Mouse (Mus musculus): ENCODE measurements around the gene Prdm16. TPM values are rescaled to one million over a fixed set of nuclear protein-coding genes. Genes with fewer than 3 reads are reported as not detected.

Prdm16 gene
- total RNA-seq, 1 experiment from 2014 or later: 13.3 TPM

DNA sequence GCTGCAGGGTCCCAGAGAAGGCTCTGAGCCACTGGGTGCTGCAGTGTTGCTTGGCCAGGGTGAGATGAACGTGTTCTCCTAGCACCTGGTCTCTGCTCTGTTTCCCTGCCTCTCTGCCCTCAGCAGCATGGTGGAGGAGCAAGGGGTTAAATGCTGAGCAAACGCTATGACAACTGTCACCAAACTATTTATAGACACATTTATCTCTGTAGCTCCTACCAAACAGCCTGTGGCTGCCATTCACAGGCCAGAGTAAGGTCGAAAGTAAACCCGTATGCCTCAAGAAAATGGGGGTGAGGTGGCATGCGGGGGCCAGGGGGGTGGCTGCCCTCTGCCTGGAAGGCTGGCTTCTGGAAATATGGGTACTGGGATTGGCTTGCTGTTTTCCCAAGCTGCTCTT lies 94.1 kb downstream of the Prdm16 start:
- ATAC-seq (replicated peaks in 1 of 2; ENCODE audit: insufficient read depth in 1 of 2, low FRiP score in 2 of 2, low TSS enrichment in 1 of 2, low read depth in 1 of 2, poor library complexity in 2 of 2, severe bottlenecking in 2 of 2): peak in 1 of 2 experiments; percentile 25; a peak in 2 of 4 replicates

DNA sequence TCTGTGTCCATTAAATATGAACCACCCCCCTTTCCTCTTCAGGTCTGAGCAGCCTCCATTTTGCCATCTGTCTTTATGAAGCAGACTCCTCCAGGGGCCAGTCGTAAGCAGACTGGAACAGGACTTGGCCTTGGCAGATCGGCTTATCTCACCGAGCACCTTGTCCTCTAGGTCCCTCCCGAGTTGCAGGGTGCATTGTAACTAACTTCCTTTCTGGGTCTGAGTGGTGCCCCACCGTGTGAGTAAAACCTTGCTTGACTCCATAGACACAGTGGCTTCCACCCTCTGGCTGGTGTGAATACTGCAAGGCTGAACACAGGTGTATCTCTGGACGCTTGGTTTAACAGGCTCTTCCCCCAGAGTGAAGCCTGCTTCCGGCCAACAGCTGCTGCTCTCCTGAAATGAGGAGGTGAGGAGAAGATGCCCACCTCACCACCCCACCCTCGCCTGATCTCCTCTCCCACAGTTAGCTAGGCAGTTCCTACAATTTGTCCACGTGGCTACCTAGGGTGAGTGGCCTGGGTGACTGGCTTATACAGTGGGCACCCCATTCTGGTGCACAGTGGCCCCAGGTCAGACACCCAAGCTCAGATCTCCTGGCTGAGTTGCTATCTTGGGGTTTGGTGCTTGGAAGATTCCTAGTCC lies 94.9 kb downstream of the Prdm16 start:
- ATAC-seq (replicated peaks in 1 of 2; ENCODE audit: insufficient read depth in 1 of 2, low FRiP score in 2 of 2, low TSS enrichment in 1 of 2, low read depth in 1 of 2, poor library complexity in 2 of 2, severe bottlenecking in 2 of 2): peak; percentile 88

DNA sequence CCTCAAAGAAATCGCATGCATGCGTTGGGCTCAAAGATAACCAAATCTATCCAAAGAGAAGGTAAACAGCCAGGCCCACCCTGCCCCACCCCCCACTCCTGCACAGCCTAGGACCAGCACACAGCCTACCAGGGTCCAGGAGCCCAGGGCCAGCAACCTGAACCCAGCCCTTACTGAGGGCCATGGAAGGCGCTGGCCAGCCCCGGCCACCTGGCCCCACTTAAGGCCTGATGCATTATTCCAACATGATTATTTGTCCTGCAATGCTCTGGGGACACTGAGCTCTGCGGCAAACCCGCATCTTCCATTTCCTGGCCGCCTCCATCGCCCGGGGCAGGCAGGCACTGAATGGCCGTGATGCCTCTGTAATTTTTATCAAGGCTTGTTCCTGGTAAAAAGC lies 96.0 kb downstream of the Prdm16 start:
- no peak for ATAC-seq (replicated peaks in 1 of 2; ENCODE audit: insufficient read depth in 1 of 2, low FRiP score in 2 of 2, low TSS enrichment in 1 of 2, low read depth in 1 of 2, poor library complexity in 2 of 2, severe bottlenecking in 2 of 2)

DNA sequence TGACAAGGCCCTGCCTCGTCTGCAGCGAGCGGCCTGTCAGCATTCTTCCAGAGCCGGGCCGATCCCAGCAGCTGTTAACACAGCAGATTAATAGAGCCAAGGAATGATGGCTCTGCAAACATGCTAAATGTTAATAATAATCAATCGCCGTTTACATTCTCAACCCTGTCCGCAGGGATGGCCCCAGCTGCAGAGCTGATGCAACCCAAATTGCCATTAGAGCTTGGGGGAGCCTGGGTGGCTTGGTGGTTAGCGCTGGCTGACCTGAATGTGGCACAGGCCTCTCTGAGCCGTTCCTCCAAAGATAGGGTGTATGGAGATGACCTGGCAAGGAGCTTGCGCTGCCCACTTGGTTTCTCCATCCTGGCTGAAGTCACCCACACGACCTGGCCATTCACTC lies 97.0 kb downstream of the Prdm16 start:
- ATAC-seq (replicated peaks in 1 of 2; ENCODE audit: insufficient read depth in 1 of 2, low FRiP score in 2 of 2, low TSS enrichment in 1 of 2, low read depth in 1 of 2, poor library complexity in 2 of 2, severe bottlenecking in 2 of 2): no peak

DNA sequence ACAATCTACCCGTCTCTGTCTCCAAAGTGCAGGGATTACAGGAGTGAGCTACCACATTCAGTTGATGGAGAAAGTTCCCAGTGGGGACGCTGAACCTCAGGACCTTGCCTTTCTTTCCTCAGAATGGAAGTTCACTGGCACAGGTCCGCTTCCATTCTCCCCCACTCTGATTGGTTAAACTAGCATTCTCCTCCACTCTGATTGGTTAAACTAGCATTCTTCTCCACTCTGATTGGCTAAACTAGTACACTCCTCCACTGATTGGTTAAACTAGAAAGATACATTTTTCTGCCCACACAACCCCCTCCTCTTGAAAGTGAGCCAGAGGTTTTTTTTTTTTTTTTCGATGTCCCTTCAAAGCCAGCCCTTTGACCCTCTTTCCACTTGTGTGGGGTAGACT lies 97.9 kb downstream of the Prdm16 start:
- no peak for ATAC-seq (replicated peaks in 1 of 2; ENCODE audit: insufficient read depth in 1 of 2, low FRiP score in 2 of 2, low TSS enrichment in 1 of 2, low read depth in 1 of 2, poor library complexity in 2 of 2, severe bottlenecking in 2 of 2)

DNA sequence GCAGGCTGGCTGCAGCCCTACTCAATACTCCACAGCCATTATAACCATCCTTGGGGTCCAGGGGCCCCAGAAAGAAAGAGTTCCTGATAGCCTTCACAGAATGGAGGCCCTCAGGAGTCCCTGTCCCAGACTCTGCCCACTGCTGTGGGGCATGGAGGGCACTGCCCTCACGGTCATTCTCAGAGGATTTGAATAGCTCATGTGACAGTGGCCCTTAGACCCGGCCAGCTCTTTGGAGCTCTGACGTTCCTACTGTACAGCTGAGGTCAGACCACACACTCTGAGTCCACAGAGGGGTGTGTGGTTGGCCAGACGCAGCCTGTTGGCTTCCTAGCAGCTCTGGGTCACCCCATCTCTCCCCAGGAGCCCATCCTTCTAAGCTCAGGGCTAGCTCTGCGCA lies 100.6 kb downstream of the Prdm16 start:
- ATAC-seq (replicated peaks in 1 of 2; ENCODE audit: insufficient read depth in 1 of 2, low FRiP score in 2 of 2, low TSS enrichment in 1 of 2, low read depth in 1 of 2, poor library complexity in 2 of 2, severe bottlenecking in 2 of 2): no peak

DNA sequence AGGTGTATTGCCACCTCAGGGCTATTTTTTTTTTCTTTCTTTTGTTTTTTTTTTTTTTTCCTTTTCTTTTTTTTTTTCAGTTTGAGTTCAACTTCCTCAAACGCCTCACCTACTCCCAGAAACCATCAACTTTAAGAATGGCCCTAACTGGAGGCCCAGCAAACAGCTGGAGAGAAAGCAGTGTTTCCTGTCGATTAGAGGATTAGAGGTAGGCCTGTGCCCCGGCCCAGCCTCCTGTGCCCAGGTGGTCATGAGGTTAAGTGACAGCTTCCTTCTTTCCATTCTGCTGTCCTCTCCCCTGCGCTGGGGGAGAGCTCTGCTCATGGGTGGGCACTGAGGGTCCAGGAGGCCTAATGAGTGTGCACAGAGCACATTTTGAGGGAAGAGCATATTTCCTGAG lies 105.3 kb downstream of the Prdm16 start:
- ATAC-seq (replicated peaks in 1 of 2; ENCODE audit: insufficient read depth in 1 of 2, low FRiP score in 2 of 2, low TSS enrichment in 1 of 2, low read depth in 1 of 2, poor library complexity in 2 of 2, severe bottlenecking in 2 of 2): peak; percentile 77 to 81

DNA sequence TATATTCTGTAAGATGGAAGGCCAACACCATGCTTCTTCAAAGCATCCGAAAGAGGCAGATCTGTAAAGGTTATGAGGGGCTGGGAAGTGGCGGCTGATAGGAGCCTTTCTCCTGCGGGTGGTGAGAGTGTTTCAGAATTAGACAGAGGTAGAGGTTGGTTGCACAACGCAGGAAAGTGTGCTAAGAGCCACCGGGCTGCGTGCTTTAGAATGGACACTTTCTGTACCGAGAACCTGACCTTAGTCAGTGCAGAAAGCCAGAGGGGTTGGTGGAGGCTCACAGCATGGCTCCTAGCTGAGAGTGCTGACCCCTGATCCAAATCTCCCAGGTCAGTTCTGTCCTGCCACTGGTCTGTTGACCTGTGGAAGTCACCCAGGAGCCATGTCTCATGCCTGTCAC lies 106.3 kb downstream of the Prdm16 start:
- no peak; a peak in 1 of 4 replicates for ATAC-seq (replicated peaks in 1 of 2; ENCODE audit: insufficient read depth in 1 of 2, low FRiP score in 2 of 2, low TSS enrichment in 1 of 2, low read depth in 1 of 2, poor library complexity in 2 of 2, severe bottlenecking in 2 of 2)

DNA sequence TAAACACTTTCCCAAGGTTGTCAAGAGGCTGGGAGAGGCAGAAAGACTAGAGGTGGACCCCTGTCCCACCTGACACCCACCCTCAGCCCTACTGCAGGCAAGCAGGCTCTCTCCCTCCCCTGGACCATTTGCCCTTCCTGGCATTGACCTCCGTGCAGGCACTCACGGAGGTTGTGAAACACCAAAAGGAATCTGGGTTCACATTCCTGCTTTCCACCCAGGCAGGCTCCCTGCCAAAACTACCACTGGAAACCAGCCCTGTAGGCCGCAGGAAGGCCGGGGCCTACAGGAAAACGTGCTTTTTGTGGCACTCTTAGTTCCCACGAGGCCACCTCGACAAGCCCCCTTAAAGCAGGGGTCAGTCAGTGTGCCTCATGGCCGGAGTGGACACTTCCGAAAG lies 109.2 kb downstream of the Prdm16 start:
- ATAC-seq (replicated peaks in 1 of 2; ENCODE audit: insufficient read depth in 1 of 2, low FRiP score in 2 of 2, low TSS enrichment in 1 of 2, low read depth in 1 of 2, poor library complexity in 2 of 2, severe bottlenecking in 2 of 2): no peak

DNA sequence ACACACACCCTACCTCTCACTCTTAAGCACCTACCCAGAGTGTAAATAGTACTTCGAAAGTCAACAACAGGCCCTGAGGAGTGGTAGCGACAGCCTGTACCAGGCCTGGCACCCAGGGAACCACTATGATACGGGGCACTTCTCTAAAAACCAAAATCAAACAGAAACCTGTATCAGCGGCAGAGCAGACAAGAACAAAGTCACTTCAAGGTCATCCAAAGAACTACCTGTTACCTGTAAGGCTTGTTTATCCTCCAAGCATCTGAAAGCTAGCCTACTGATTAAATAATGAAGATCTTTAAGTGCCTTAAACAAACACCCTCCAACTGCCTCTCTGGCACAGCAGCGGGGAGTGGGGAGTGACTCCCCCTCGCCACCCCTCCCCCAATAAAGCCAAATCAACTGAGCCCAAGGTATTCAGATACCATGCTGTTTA lies 110.3 kb downstream of the Prdm16 start:
- no peak for ATAC-seq (replicated peaks in 1 of 2; ENCODE audit: insufficient read depth in 1 of 2, low FRiP score in 2 of 2, low TSS enrichment in 1 of 2, low read depth in 1 of 2, poor library complexity in 2 of 2, severe bottlenecking in 2 of 2)

DNA sequence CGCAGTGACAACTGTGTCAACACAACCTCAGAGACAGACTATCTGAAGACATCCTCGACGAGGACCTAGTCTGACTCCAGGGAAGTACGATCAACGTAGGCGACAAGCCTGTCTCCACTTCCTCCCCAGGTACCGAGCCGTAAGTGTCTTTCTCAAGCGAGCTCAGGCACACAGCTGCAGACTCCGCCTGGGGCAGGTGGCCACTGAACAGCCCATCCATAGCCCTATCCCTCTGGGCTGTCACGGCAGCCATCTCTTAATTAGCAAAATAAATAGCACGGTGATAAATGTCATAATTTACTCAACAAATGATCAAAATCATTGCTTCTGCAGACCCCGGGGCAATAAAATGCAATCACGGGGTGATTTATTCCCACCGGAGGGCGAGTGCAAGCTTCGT lies 112.8 kb downstream of the Prdm16 start:
- ATAC-seq (replicated peaks in 1 of 2; ENCODE audit: insufficient read depth in 1 of 2, low FRiP score in 2 of 2, low TSS enrichment in 1 of 2, low read depth in 1 of 2, poor library complexity in 2 of 2, severe bottlenecking in 2 of 2): no peak

DNA sequence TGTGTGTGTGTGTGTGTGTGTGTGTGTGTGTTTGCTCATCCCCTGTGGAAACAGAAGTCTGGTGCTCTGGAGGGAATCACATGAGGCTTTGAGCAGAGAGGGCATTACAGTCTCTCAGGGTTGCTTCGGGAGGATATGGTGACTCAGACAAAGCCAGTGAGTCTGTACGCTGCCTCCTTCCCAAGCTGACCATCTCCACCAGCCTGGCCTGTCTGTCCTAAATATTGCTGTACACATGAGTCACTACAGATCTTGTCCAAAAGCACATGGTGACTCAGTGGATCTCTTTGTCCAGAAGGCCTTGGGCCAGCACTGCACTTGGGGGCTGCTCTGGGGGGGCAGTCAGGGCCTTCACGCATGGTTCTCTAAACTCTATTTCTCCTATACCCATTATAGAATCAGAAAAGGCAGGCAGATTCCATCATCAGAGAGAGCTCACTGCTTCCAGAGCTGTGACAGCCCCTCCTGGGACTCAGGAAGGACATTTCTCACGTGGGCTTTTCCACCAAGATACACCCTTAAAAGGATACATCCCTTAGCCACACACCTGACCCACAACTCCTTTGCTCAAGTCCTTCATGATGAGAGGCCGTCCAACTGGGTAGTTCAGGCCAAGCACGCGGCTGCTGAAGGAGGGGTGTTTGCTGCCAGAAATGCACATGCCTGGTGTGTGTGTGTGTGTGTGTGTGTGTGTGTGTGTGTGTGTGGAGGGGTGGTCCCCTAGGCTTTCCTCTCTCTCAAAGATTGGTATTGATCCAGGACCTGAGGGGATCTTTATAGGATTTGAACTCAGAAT lies 114.6 kb downstream of the Prdm16 start:
- ATAC-seq (replicated peaks in 1 of 2; ENCODE audit: insufficient read depth in 1 of 2, low FRiP score in 2 of 2, low TSS enrichment in 1 of 2, low read depth in 1 of 2, poor library complexity in 2 of 2, severe bottlenecking in 2 of 2): no peak

DNA sequence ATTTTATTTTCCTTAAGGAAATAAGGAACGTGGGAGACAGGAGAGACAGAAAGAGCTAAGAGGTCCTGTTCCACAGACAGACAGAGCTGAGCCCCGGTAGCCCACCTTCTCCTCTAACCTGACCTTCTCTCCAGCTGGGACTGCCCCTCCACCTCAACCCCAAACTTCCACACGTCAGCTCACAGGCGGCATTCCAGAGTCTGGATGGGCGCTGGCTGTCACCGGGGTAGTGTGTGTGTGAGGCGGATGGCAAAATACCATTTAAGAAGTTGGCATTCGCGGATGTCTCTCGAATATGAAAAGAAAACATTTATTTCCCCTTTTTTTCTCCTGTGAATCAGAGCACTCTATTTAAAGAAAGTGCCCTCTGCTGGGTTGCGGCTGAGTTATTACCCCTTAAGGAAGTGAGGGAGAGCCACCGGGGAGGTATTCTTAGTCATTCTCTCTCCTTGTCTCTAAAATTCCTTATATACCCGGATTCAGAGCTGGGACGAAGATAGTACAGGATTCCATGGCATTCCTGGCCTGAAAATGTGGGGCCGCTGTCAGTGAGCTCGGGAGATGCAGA lies 117.1 kb downstream of the Prdm16 start:
- peak; percentile 41 to 71; a peak in 3 of 4 replicates for ATAC-seq (replicated peaks in 1 of 2; ENCODE audit: insufficient read depth in 1 of 2, low FRiP score in 2 of 2, low TSS enrichment in 1 of 2, low read depth in 1 of 2, poor library complexity in 2 of 2, severe bottlenecking in 2 of 2)

DNA sequence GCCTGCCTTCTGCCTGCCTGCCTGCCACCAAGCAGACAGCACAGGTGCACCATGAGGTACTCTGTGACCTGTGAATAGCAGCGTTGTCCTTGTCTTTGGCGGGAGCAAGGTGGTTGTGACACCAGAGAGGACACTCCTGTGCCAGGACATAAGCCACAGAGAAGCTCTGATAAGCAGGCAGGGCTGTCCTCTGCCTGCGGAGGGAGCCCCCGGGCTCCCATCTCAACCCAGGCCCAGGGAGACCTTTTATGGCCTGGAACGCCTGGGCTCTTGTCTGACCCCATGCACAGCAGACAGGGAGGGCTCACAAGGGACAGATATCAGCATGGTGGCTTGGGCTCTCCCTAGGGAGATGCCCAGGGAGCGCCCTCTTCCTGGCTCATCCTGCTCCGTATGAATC lies 118.7 kb downstream of the Prdm16 start:
- ATAC-seq (replicated peaks in 1 of 2; ENCODE audit: insufficient read depth in 1 of 2, low FRiP score in 2 of 2, low TSS enrichment in 1 of 2, low read depth in 1 of 2, poor library complexity in 2 of 2, severe bottlenecking in 2 of 2): no peak

DNA sequence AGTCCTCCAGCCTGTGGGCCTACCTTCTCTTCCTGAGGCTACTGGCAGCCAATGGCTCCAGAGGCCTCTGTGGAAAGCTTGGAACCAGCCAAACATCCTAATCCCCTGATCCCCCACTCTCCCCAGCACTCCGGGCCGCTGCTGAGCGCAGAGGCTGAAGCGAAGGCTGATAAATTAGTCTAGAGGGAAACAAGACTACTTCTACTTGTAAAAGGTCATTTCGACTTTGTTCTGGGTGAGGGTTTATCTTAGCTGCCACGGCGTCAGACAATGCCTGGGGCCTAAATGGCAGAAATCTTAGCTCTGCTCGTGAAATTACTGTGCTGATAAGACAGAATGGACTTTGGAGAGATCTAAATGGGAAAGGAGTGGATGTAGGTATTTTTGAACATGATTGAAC lies 120.2 kb downstream of the Prdm16 start:
- ATAC-seq (replicated peaks in 1 of 2; ENCODE audit: insufficient read depth in 1 of 2, low FRiP score in 2 of 2, low TSS enrichment in 1 of 2, low read depth in 1 of 2, poor library complexity in 2 of 2, severe bottlenecking in 2 of 2): no peak

DNA sequence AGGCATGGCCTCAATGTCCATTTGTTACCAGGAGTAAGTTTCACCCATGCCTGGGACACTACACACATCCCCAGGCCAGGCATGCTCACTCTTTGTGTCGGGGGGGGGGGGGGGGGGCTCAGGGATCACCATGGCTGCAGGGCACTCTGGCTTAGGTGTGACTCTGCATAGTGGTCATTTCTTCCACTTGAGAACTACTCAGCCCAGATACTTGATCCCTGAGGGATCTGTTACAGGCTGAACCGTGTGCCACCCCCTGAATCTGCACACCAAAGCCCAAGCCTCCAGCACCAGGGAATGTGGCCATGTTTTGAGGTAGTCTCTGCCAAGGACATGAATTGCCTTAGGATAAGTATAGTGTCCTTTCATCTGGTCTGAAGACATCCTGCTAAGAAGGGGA lies 123.0 kb downstream of the Prdm16 start:
- ATAC-seq (replicated peaks in 1 of 2; ENCODE audit: insufficient read depth in 1 of 2, low FRiP score in 2 of 2, low TSS enrichment in 1 of 2, low read depth in 1 of 2, poor library complexity in 2 of 2, severe bottlenecking in 2 of 2): no peak

DNA sequence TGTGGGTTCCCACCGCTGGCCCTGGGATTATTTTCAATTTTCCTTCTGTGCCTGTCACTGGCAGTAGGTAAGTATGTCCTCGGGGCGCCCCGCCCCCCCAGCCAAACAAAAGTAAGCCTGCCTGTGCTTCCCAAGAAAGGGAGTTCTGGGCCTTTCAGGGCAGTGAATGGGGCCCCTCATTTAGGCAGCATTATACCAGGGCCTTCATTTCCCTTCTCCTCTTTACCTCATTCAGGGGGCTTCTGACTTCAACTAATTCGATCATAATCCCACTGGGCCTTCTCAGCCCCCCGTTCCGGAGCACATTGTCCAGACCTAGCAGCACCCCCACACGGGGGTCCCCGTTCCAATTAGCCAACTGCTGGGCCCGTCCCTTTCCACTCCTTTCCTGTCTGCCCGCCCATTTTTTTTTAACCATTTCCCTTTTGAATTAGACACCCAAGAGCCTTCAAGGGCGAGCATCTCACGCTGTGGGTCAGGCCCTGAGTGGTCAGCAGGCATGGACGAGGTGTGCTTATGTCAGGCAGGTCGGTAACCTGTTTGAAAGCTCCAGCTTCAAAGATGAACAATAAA lies 124.1 kb downstream of the Prdm16 start:
- ATAC-seq (replicated peaks in 1 of 2; ENCODE audit: insufficient read depth in 1 of 2, low FRiP score in 2 of 2, low TSS enrichment in 1 of 2, low read depth in 1 of 2, poor library complexity in 2 of 2, severe bottlenecking in 2 of 2): no peak

DNA sequence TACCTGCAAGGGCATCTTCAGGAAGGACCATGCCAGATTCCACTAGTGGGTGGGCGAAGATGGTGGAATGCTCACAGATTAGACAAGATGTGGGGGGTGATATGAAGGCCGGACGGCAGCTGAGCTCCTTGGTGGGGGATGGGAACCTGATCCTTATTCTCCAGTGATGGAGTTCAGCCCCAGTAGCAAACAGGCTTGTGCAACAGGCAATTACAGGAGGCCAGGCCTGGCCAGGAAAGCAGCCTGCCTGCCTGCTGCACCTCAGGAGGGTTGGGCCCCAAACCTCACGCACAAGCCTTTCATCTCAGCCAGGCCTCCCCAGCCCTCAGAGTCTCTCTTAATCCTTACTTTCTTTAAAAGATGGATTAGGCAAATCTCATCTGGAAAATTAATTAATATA lies 124.9 kb downstream of the Prdm16 start:
- ATAC-seq (replicated peaks in 1 of 2; ENCODE audit: insufficient read depth in 1 of 2, low FRiP score in 2 of 2, low TSS enrichment in 1 of 2, low read depth in 1 of 2, poor library complexity in 2 of 2, severe bottlenecking in 2 of 2): no peak
